In the genomic region with DNA sequence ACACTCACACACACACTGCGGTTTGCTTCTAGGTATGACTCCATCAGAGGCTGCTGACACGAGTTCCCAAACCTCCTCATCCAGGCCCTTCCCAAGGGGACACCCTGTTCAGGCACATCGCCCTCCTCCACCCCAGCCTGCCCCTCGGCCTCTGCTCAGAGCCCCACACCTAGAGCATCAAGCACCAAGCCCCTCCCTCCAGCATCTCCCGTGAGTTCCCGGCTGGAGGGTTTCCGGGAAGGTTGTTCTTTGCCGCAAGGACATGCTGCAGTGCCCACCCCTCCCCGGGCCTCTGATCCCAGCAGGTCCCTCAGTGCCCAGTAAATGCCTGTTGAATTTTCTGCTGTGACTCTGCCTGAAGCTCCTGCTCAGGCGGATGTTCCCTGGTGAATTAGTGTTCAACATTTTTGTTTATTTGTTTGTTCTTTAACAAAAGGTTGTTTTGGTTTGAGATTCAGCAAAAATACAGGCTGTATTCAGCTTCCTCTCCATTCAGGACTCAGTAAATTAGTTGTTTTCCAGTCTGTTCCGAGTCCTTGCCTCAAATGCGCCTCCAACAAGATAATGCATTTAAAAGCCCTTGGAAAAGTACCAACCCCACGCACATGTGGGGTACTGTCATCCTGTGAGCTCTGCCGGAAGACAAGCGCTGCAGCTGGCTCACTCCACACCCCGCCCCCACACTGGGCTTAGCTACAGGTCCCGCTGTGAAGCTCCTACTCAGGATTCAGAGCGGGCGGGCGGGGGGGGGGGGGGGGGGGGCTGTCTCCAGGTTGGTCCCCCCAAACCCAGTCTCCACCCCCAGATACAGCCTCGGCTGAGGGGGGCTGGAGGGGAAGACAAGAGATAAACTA, we compare ENCODE assay signal across 7 mouse cellular contexts. TPM values are rescaled to one million over a fixed set of nuclear protein-coding genes. Genes with fewer than 3 reads are reported as not detected.
DNase-seq lines count a peak whose midpoint lies in the region; ATAC-seq lines count a peak whose summit lies in the region.

No protein-coding gene starts in this region.

- H3K36me3 ChIP-seq in forebrain, embryonic 16.5 days (ENCODE audit: control insufficient read depth, insufficient read depth): no peaks in the 10 kb centered on the region; the same call in 1 of the 2 replicates

- H3K27ac ChIP-seq in forebrain, embryonic 16.5 days (ENCODE audit: low read length): no peak overlapping the region

- no peak overlapping the region for H3K9ac ChIP-seq in forebrain, embryonic 16.5 days (replicated peaks; ENCODE audit: low read depth, low read length)

- peak; percentile 83 for ATAC-seq in forebrain, embryonic 16.5 days

- intact Hi-C loops in left cerebral cortex, postnatal 36 days (cut with DNase I): no loop called here

- H3K27me3 ChIP-seq in forebrain, embryonic 16.5 days (replicated peaks; ENCODE audit: control insufficient read depth, insufficient read depth, low read length): no peaks in the 10 kb centered on the region

- WGBS in forebrain, embryonic 16.5 days: 12% methylated on average over 19 of the region's 21 CpGs

- DNase-seq in ES-CJ7 (ENCODE audit: low read depth, low spot score) (peak; percentile 70), NIH3T3 (ENCODE audit: low read depth) (peak; percentile 46)
- peak; percentile 33 for DNase-seq in induced T-regulatory cell, adult 2 months (ENCODE audit: low read depth)
- peak; percentile 70 to 78 for DNase-seq in left cerebral cortex, postnatal 36 days (ENCODE audit: low spot score in 2 of 2)
- DNase-seq in naive thymus-derived CD4-positive, alpha-beta T cell, adult 2 months (ENCODE audit: low read depth): peak; percentile 20
- peak; percentile 42 for DNase-seq in yolk sac, embryonic 10.5 days (ENCODE audit: low spot score)

- H3K4me2 ChIP-seq in forebrain, embryonic 16.5 days (ENCODE audit: low read length): peak overlapping the region; percentile 36

- H3K4me1 ChIP-seq in forebrain, embryonic 16.5 days (replicated peaks; ENCODE audit: control insufficient read depth, insufficient read depth, low read length): peaks cover 13% of the 10 kb centered on the region

- no peaks in the 10 kb centered on the region for H3K9me3 ChIP-seq in forebrain, embryonic 16.5 days (ENCODE audit: control insufficient read depth, low read length)

- H3K4me3 ChIP-seq in forebrain, embryonic 16.5 days (replicated peaks; ENCODE audit: low read length): no peak overlapping the region

RNA-seq across cellular contexts. Expression of a gene that starts 16.6 kb away (rescaled TPM):
- polyA plus RNA-seq in forebrain, embryonic 16.5 days (2015; fragmentation: Nextera tagmentation; extraction: Ambion mirVana): 19.3 and 21.7 TPM in 2 replicates
- 10 to 100 TPM; 12.1 to 12.4 TPM for total RNA-seq in left cerebral cortex, postnatal 36 days (2021)

RNA-seq across cellular contexts. Expression of a gene that starts 50.6 kb away (rescaled TPM):
- 16.4 and 21.3 TPM in 2 replicates for polyA plus RNA-seq in forebrain, embryonic 16.5 days (2015; fragmentation: Nextera tagmentation; extraction: Ambion mirVana)
- total RNA-seq in left cerebral cortex, postnatal 36 days (2021): 10 to 100 TPM; 51.0 to 65.6 TPM

Comparison
In these comparisons a context has a peak if more than half of its experiments do, and no peak if none do; other contexts are left out.
1. DNase-seq: peak in every context shown above with its lines; median percentile 74 in left cerebral cortex, postnatal 36 days; 70 in ES-CJ7; 46 in NIH3T3; 42 in yolk sac, embryonic 10.5 days; 33 in induced T-regulatory cell, adult 2 months; 20 in naive thymus-derived CD4-positive, alpha-beta T cell, adult 2 months.